Mouse (Mus musculus) embryo, embryonic 9.5 days (tissue): Measurements from ENCODE around the gene Zfp747.
"Not testable (repeated sequence)": the region's sequence is repeated elsewhere in the genome, so short reads cannot be mapped to it uniquely, and the experiment has no call there.

ENCODE experiments used
- DNase-seq: peaks from one replicate; pipeline ENCODE4 v3.0.0-alpha.2; 2017; ENCODE audit errors: extremely low spot score

Zfp747 gene

GRCm38 (mm10) chr7:127371870-127372269 lies 4.0 kb downstream of the Zfp747 start:
- not testable (repeated sequence) for DNase-seq

- DNase-seq = no peak
These were observed 4.6 kb downstream of the Zfp747 start for GRCm38 (mm10) chr7:127371213-127371612.

- DNase-seq = no peak
These were observed 9.6 kb downstream of the Zfp747 start for GRCm38 (mm10) chr7:127366249-127366648.

- DNase-seq = no peak
These were observed 11.7 kb downstream of the Zfp747 start for GRCm38 (mm10) chr7:127364166-127364565.

- DNase-seq = peak; percentile 54
These were observed 12.4 kb downstream of the Zfp747 start for GRCm38 (mm10) chr7:127363475-127363921.

GRCm38 (mm10) chr7:127362418-127362817 lies 13.4 kb downstream of the Zfp747 start:
- DNase-seq = peak; percentile 45

GRCm38 (mm10) chr7:127361449-127361848 lies 14.4 kb downstream of the Zfp747 start:
- DNase-seq = no peak

- no peak for DNase-seq
These were observed 15.6 kb downstream of the Zfp747 start for GRCm38 (mm10) chr7:127360265-127360664.

- no peak for DNase-seq
These were observed 17.4 kb downstream of the Zfp747 start for GRCm38 (mm10) chr7:127358472-127358871.

- DNase-seq = no peak
These were observed 18.0 kb downstream of the Zfp747 start for GRCm38 (mm10) chr7:127357871-127358270.

- no peak for DNase-seq
These were observed 20.1 kb downstream of the Zfp747 start for GRCm38 (mm10) chr7:127355796-127356195.

- DNase-seq = no peak
These were observed 24.4 kb downstream of the Zfp747 start for GRCm38 (mm10) chr7:127351230-127352004.

GRCm38 (mm10) chr7:127346676-127347075 lies 29.2 kb downstream of the Zfp747 start:
- DNase-seq = no peak

GRCm38 (mm10) chr7:127345512-127346325 lies 30.1 kb downstream of the Zfp747 start, which contains the start of gene Zfp768:
Gene Zfp768 (minus strand): TSS chr7:127345589.
- DNase-seq = peak; percentile 98

GRCm38 (mm10) chr7:127345092-127345491 lies 30.8 kb downstream of the Zfp747 start:
- DNase-seq = no peak

- DNase-seq = no peak
These were observed 31.5 kb downstream of the Zfp747 start for GRCm38 (mm10) chr7:127344371-127344770.

- no peak for DNase-seq
These were observed 32.4 kb downstream of the Zfp747 start for GRCm38 (mm10) chr7:127343351-127344019.

- no peak for DNase-seq
These were observed 33.0 kb downstream of the Zfp747 start for GRCm38 (mm10) chr7:127342888-127343287.

- no peak for DNase-seq
These were observed 33.5 kb downstream of the Zfp747 start for GRCm38 (mm10) chr7:127342332-127342731.

GRCm38 (mm10) chr7:127341861-127342260 lies 34.0 kb downstream of the Zfp747 start:
- not testable (repeated sequence) for DNase-seq

GRCm38 (mm10) chr7:127341356-127341755 lies 34.5 kb downstream of the Zfp747 start:
- DNase-seq = no peak

- no peak for DNase-seq
These were observed 38.2 kb downstream of the Zfp747 start for GRCm38 (mm10) chr7:127337636-127338035.
